Mouse (Mus musculus): ENCODE data around the gene Adarb1.

DNA sequence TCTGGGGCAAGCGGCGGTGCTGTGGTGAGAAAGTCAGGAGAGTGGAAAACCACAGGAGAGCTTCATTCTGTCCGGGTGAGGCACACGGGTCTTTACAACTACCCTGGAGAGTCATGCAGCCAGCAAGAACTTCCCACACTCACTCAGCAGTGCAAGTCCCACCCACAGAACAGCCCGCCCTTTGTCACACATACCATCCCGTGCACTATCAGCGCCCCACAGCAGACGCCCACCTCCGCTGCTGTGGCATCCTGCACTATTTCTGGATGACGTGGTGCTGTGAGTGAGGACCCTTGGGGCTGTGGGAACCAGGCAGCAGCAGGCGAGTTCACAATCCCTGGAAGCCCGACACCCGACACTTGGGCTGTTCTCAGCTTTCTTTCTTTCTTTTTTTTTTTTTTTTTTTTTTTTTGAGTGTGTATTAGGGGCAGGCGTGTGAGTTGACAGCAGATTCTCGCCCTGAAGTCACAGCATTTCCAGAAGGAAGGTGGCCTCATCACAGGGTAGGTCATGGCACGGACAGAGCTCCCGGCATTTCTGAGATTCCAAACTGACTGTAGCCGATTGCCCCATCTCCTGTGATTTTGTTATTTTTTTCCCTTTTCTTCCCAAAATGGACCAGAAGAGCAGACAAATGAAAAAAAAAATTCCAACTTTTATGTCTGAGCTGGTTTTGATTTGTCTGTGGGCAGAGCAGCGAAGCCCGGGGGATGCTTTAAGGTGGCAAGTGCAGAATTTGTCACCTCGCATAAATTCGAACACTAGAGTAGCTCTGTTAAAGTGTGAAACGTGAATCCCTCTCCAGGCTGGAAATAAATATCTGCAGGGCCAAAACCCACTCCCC, 31.5 kb upstream of the Adarb1 start:
- no peak for TF ChIP-seq POLR2A (IDR thresholded peaks at IDR 0.05; ENCODE audit: low read depth, low read length)
- no peak for TF ChIP-seq CTCF (conservative IDR thresholded peaks at IDR 0.05; ENCODE audit: insufficient read depth, insufficient read length, low read depth, low read length)
